Comparison of ENCODE assay signal across 26 mouse cellular contexts in genomic region chr5:136552832-136553231, GRCm38 (mm10). TPM values are rescaled to one million over a fixed set of nuclear protein-coding genes. Genes with fewer than 3 reads are reported as not detected.
DNase-seq lines count a peak whose midpoint lies in the region; ATAC-seq lines count a peak whose summit lies in the region.
"Had no signal": no experiment of that assay in that cellular context is flagged by ENCODE, and none has a peak within 500 bp of the region (broad histone marks: within the 10 kb centered on the region; RNA-seq: fewer than 3 reads in every experiment).

No protein-coding gene starts in this region.

- no peak for ATAC-seq in megakaryocyte, adult 5-6 weeks (ENCODE audit: poor library complexity, severe bottlenecking)
- ATAC-seq in megakaryocyte progenitor cell, adult 5-6 weeks (replicated peaks; ENCODE audit: poor library complexity): peak; percentile 16; the same call in 1 of the 2 replicates
- no peak for ATAC-seq in monocyte, adult 5-6 weeks (replicated peaks; ENCODE audit: insufficient number of reproducible peaks, low FRiP score, low TSS enrichment, poor library complexity, severe bottlenecking)
- ATAC-seq: CD4-positive, CD25-positive, alpha-beta regulatory T cell, adult 4 months; forebrain, embryonic 14.5 days; forebrain, postnatal 0 days had no signal

- DNase-seq in thymus, postnatal 14 days: peak; percentile 30
- DNase-seq in thymus, postnatal 0 days (ENCODE audit: low spot score): no peak
- DNase-seq: adrenal gland, adult 2 months; adrenal gland, postnatal 14 days; cerebellum, adult 11 months; cerebellum, adult 2 months; cerebellum, adult 9-11 months; cerebellum, postnatal 25 days; forebrain, postnatal 0 days; gastrocnemius, adult 2 months; gastrocnemius, postnatal 14 days; heart, adult 18-20 months; heart, postnatal 10 days; heart, postnatal 36 days had no signal

- peak overlapping the region; percentile 66 for H3K4me3 ChIP-seq in megakaryocyte, embryonic 14.5 days (replicated peaks)
- H3K4me3 ChIP-seq: embryonic facial prominence, embryonic 12.5 days; embryonic facial prominence, embryonic 15.5 days; gastrocnemius, adult 2 months; heart, embryonic 12.5 days; heart, embryonic 15.5 days; hindbrain, embryonic 12.5 days; hindbrain, embryonic 15.5 days had no signal

- H3K9me3 ChIP-seq in megakaryocyte, embryonic 14.5 days: no peaks in the 10 kb centered on the region
- H3K9me3 ChIP-seq: embryonic facial prominence, embryonic 12.5 days; embryonic facial prominence, embryonic 15.5 days; heart, embryonic 12.5 days; heart, embryonic 15.5 days; hindbrain, embryonic 12.5 days; hindbrain, embryonic 15.5 days had no signal

- peaks cover 92% of the 10 kb centered on the region for H3K4me1 ChIP-seq in megakaryocyte, embryonic 14.5 days

- H3K36me3 ChIP-seq in megakaryocyte, embryonic 14.5 days (replicated peaks; ENCODE audit: low read length): peaks cover 33% of the 10 kb centered on the region
- H3K36me3 ChIP-seq: embryonic facial prominence, embryonic 12.5 days; embryonic facial prominence, embryonic 15.5 days; heart, embryonic 12.5 days; heart, embryonic 15.5 days; hindbrain, embryonic 15.5 days had no signal

- H3K27me3 ChIP-seq in megakaryocyte, embryonic 14.5 days (replicated peaks): no peaks in the 10 kb centered on the region
- H3K27me3 ChIP-seq: embryonic facial prominence, embryonic 15.5 days; heart, embryonic 12.5 days; heart, embryonic 15.5 days; hindbrain, embryonic 12.5 days; hindbrain, embryonic 15.5 days had no signal

RNA-seq across cellular contexts. Expression of gene Cux1, which starts 14.5 kb away (rescaled TPM):
- polyA plus RNA-seq in megakaryocyte, embryonic 14.5 days (2012; ENCODE audit: insufficient read depth, low replicate concordance): 29.7 and 39.7 TPM in 2 replicates
- 74.0 and 88.0 TPM in 2 replicates for total RNA-seq in megakaryocyte, adult 5-6 weeks (2015)
- total RNA-seq in megakaryocyte, adult 5-6 weeks (2017): 77.4 and 95.4 TPM in 2 replicates
- 113 and 126 TPM in 2 replicates for polyA plus RNA-seq in thymus, postnatal 0 days (2015; fragmentation: Nextera tagmentation; extraction: Ambion mirVana)
- total RNA-seq in megakaryocyte progenitor cell, adult 5-6 weeks (2015): 110 and 118 TPM in 2 replicates
- total RNA-seq in megakaryocyte progenitor cell, adult 5-6 weeks (2017): 104 and 116 TPM in 2 replicates
- 61.3 to 96.3 TPM (median 79.9 TPM) in 3 replicates for total RNA-seq in monocyte, adult 5-6 weeks (2017)
